Mouse (Mus musculus): Measurements from ENCODE around the gene Skap2. TPM values are rescaled to one million over a fixed set of nuclear protein-coding genes. Genes with fewer than 3 reads are reported as not detected.

The Skap2 gene
- polyA plus RNA-seq, 1 experiment from 2014 or later, result 7.0 TPM

- Histone ChIP-seq H3K9me3 (replicated peaks; ENCODE audit: control insufficient read depth, low read length, poor library complexity, severe bottlenecking) (no peaks in the 10 kb centered on the region), H3K4me2 (ENCODE audit: low read length) (no peak overlapping the region), H3K4me3 (ENCODE audit: low read depth, low read length) (no peak overlapping the region), H3K36me3 (ENCODE audit: control insufficient read depth, insufficient read depth, low read length) (no peaks in the 10 kb centered on the region), H3K27me3 (ENCODE audit: control insufficient read depth, insufficient read depth, low read depth, low read length) (no peaks in the 10 kb centered on the region), H3K27ac (ENCODE audit: low read length) (no peak overlapping the region), H3K4me1 (ENCODE audit: control insufficient read depth, insufficient read depth, low read length) (no peaks in the 10 kb centered on the region), H3K9ac (ENCODE audit: low read depth, low read length) (no peak overlapping the region)
- ATAC-seq, result no peak
- 69% methylated on average over 3 of the region's 3 CpGs for WGBS
Measured at GRCm38 (mm10) chr6:51977638-51978037, 34.7 kb downstream of the Skap2 start.

GRCm38 (mm10) chr6:51975751-51976150, 36.6 kb downstream of the Skap2 start:
- H3K36me3 ChIP-seq (ENCODE audit: control insufficient read depth, insufficient read depth, low read length), result no peaks in the 10 kb centered on the region
- H3K4me3 ChIP-seq (ENCODE audit: low read depth, low read length), result no peak overlapping the region
- H3K27me3 ChIP-seq (ENCODE audit: control insufficient read depth, insufficient read depth, low read depth, low read length), result no peaks in the 10 kb centered on the region
- WGBS, result 69% methylated on average over 4 of the region's 4 CpGs
- ATAC-seq, result no peak
- H3K4me1 ChIP-seq (ENCODE audit: control insufficient read depth, insufficient read depth, low read length), result no peaks in the 10 kb centered on the region
- H3K27ac ChIP-seq (ENCODE audit: low read length), result no peak overlapping the region
- no peaks in the 10 kb centered on the region for H3K9me3 ChIP-seq (replicated peaks; ENCODE audit: control insufficient read depth, low read length, poor library complexity, severe bottlenecking)
- H3K4me2 ChIP-seq (ENCODE audit: low read length), result no peak overlapping the region
- no peak overlapping the region for H3K9ac ChIP-seq (ENCODE audit: low read depth, low read length)

- H3K9ac ChIP-seq (ENCODE audit: low read depth, low read length), result no peak overlapping the region
- H3K4me3 ChIP-seq (ENCODE audit: low read depth, low read length), result no peak overlapping the region
- no peaks in the 10 kb centered on the region for H3K9me3 ChIP-seq (replicated peaks; ENCODE audit: control insufficient read depth, low read length, poor library complexity, severe bottlenecking)
- H3K4me1 ChIP-seq (ENCODE audit: control insufficient read depth, insufficient read depth, low read length), result no peaks in the 10 kb centered on the region
- no peak overlapping the region for H3K27ac ChIP-seq (ENCODE audit: low read length)
- H3K27me3 ChIP-seq (ENCODE audit: control insufficient read depth, insufficient read depth, low read depth, low read length), result no peaks in the 10 kb centered on the region
- no peaks in the 10 kb centered on the region for H3K36me3 ChIP-seq (ENCODE audit: control insufficient read depth, insufficient read depth, low read length)
- H3K4me2 ChIP-seq (ENCODE audit: low read length), result no peak overlapping the region
- 81% methylated on average over 4 of the region's 4 CpGs for WGBS
- ATAC-seq, result no peak
Measured at GRCm38 (mm10) chr6:51958992-51959391, 53.4 kb downstream of the Skap2 start.

- ATAC-seq, result no peak
- Histone ChIP-seq H3K4me3 (ENCODE audit: low read depth, low read length) (no peak overlapping the region), H3K36me3 (ENCODE audit: control insufficient read depth, insufficient read depth, low read length) (no peaks in the 10 kb centered on the region), H3K4me2 (ENCODE audit: low read length) (no peak overlapping the region), H3K27ac (ENCODE audit: low read length) (no peak overlapping the region), H3K4me1 (ENCODE audit: control insufficient read depth, insufficient read depth, low read length) (no peaks in the 10 kb centered on the region), H3K27me3 (ENCODE audit: control insufficient read depth, insufficient read depth, low read depth, low read length) (no peaks in the 10 kb centered on the region; the same call in 1 of the 2 replicates), H3K9me3 (replicated peaks; ENCODE audit: control insufficient read depth, low read length, poor library complexity, severe bottlenecking) (no peaks in the 10 kb centered on the region), H3K9ac (ENCODE audit: low read depth, low read length) (no peak overlapping the region)
- WGBS, result 88% methylated on average over 4 of the region's 4 CpGs
Measured at GRCm38 (mm10) chr6:51956048-51956792, 56.1 kb downstream of the Skap2 start.

GRCm38 (mm10) chr6:51947661-51948060, 64.7 kb downstream of the Skap2 start:
- Histone ChIP-seq H3K36me3 (ENCODE audit: control insufficient read depth, insufficient read depth, low read length) (no peaks in the 10 kb centered on the region), H3K9me3 (replicated peaks; ENCODE audit: control insufficient read depth, low read length, poor library complexity, severe bottlenecking) (no peaks in the 10 kb centered on the region), H3K4me1 (ENCODE audit: control insufficient read depth, insufficient read depth, low read length) (no peaks in the 10 kb centered on the region), H3K4me2 (ENCODE audit: low read length) (no peak overlapping the region), H3K27me3 (ENCODE audit: control insufficient read depth, insufficient read depth, low read depth, low read length) (peaks cover 13% of the 10 kb centered on the region), H3K4me3 (ENCODE audit: low read depth, low read length) (no peak overlapping the region), H3K9ac (ENCODE audit: low read depth, low read length) (no peak overlapping the region), H3K27ac (ENCODE audit: low read length) (no peak overlapping the region)
- no peak for ATAC-seq

GRCm38 (mm10) chr6:51944916-51945315, 67.4 kb downstream of the Skap2 start:
- no peaks in the 10 kb centered on the region for H3K36me3 ChIP-seq (ENCODE audit: control insufficient read depth, insufficient read depth, low read length)
- no peaks in the 10 kb centered on the region for H3K4me1 ChIP-seq (ENCODE audit: control insufficient read depth, insufficient read depth, low read length)
- no peak overlapping the region for H3K4me3 ChIP-seq (ENCODE audit: low read depth, low read length)
- WGBS, result 74% methylated on average over 2 of the region's 2 CpGs
- H3K27me3 ChIP-seq (ENCODE audit: control insufficient read depth, insufficient read depth, low read depth, low read length), result peaks cover 29% of the 10 kb centered on the region
- ATAC-seq, result no peak
- no peak overlapping the region for H3K4me2 ChIP-seq (ENCODE audit: low read length)
- H3K9ac ChIP-seq (ENCODE audit: low read depth, low read length), result no peak overlapping the region
- no peak overlapping the region for H3K27ac ChIP-seq (ENCODE audit: low read length)
- no peaks in the 10 kb centered on the region for H3K9me3 ChIP-seq (replicated peaks; ENCODE audit: control insufficient read depth, low read length, poor library complexity, severe bottlenecking)

GRCm38 (mm10) chr6:51933998-51934397, 78.4 kb downstream of the Skap2 start:
- peaks cover 50% of the 10 kb centered on the region for H3K27me3 ChIP-seq (ENCODE audit: control insufficient read depth, insufficient read depth, low read depth, low read length)
- H3K4me3 ChIP-seq (ENCODE audit: low read depth, low read length), result no peak overlapping the region
- 0 out of 2 replicates have a peak, but pooled peaks cover 4% of the 10 kb centered on the region for H3K9me3 ChIP-seq (replicated peaks; ENCODE audit: control insufficient read depth, low read length, poor library complexity, severe bottlenecking)
- H3K4me1 ChIP-seq (ENCODE audit: control insufficient read depth, insufficient read depth, low read length), result no peaks in the 10 kb centered on the region
- no peaks in the 10 kb centered on the region for H3K36me3 ChIP-seq (ENCODE audit: control insufficient read depth, insufficient read depth, low read length)
- H3K27ac ChIP-seq (ENCODE audit: low read length), result no peak overlapping the region
- 72% methylated on average over 4 of the region's 4 CpGs for WGBS
- ATAC-seq, result no peak
- H3K9ac ChIP-seq (ENCODE audit: low read depth, low read length), result no peak overlapping the region
- H3K4me2 ChIP-seq (ENCODE audit: low read length), result no peak overlapping the region

- 10% methylated on average over 3 of the region's 3 CpGs for WGBS
- Histone ChIP-seq H3K27me3 (ENCODE audit: control insufficient read depth, insufficient read depth, low read depth, low read length) (peaks cover 50% of the 10 kb centered on the region), H3K9me3 (replicated peaks; ENCODE audit: control insufficient read depth, low read length, poor library complexity, severe bottlenecking) (0 out of 2 replicates have a peak, but pooled peaks cover 4% of the 10 kb centered on the region)
Measured at GRCm38 (mm10) chr6:51933034-51933611, 79.2 kb downstream of the Skap2 start.

GRCm38 (mm10) chr6:51927101-51927500, 85.2 kb downstream of the Skap2 start:
- Histone ChIP-seq H3K27ac (ENCODE audit: low read length) (no peak overlapping the region), H3K4me3 (ENCODE audit: low read depth, low read length) (no peak overlapping the region), H3K36me3 (ENCODE audit: control insufficient read depth, insufficient read depth, low read length) (no peaks in the 10 kb centered on the region), H3K4me1 (ENCODE audit: control insufficient read depth, insufficient read depth, low read length) (no peaks in the 10 kb centered on the region), H3K27me3 (ENCODE audit: control insufficient read depth, insufficient read depth, low read depth, low read length) (peaks cover 54% of the 10 kb centered on the region), H3K9me3 (replicated peaks; ENCODE audit: control insufficient read depth, low read length, poor library complexity, severe bottlenecking) (no peaks in the 10 kb centered on the region), H3K4me2 (ENCODE audit: low read length) (no peak overlapping the region), H3K9ac (ENCODE audit: low read depth, low read length) (no peak overlapping the region)
- 65% methylated on average over 3 of the region's 3 CpGs for WGBS
- ATAC-seq, result no peak

More at GRCm38 (mm10) chr6:51933034-51933611, 79.2 kb downstream of the Skap2 start:
- no peak overlapping the region for H3K9ac ChIP-seq (ENCODE audit: low read depth, low read length)
- no peak overlapping the region for H3K4me2 ChIP-seq (ENCODE audit: low read length)
- ATAC-seq, result no peak
- H3K36me3 ChIP-seq (ENCODE audit: control insufficient read depth, insufficient read depth, low read length), result no peaks in the 10 kb centered on the region
- no peak overlapping the region for H3K4me3 ChIP-seq (ENCODE audit: low read depth, low read length)
- no peak overlapping the region for H3K27ac ChIP-seq (ENCODE audit: low read length)
- H3K4me1 ChIP-seq (ENCODE audit: control insufficient read depth, insufficient read depth, low read length), result no peaks in the 10 kb centered on the region
